Mouse (Mus musculus) brain, embryonic 18.5 days (tissue): ENCODE measurements at regions not wholly inside any gene's neighbourhood (a gene's known extent, or its start where the extent isn't known, plus 50 kb on each side); places are given as distances from the start of the nearest gene placed in this dataset.
A peak's percentile ranks its signal among the peaks of the same experiment; 100 is the strongest.
"Not testable (repeated sequence)": the region's sequence is repeated elsewhere in the genome, so short reads cannot be mapped to it uniquely, and the experiment has no call there.

Experiments
- DNase-seq: peaks from one replicate; pipeline ENCODE4 v3.0.0-alpha.2; 2012; ENCODE audit warnings: low read depth, low spot score

GRCm38 (mm10) chr3:18743474-18743873 is 795.3 kb downstream of the Cypt12 start:
- no peak for DNase-seq

GRCm38 (mm10) chr3:18744216-18744615 is 796.0 kb downstream of the Cypt12 start:
- DNase-seq, result no peak

- DNase-seq, result no peak
Observed at GRCm38 (mm10) chr3:18746206-18746605, 798.0 kb downstream of the Cypt12 start.

- DNase-seq, result no peak
Observed at GRCm38 (mm10) chr3:18746898-18747297, 798.7 kb downstream of the Cypt12 start.

- DNase-seq, result no peak
Observed at GRCm38 (mm10) chr3:18751660-18752259, 803.5 kb downstream of the Cypt12 start.

- peak; percentile 52 for DNase-seq
Observed at GRCm38 (mm10) chr3:18764301-18765078, 816.3 kb downstream of the Cypt12 start.

GRCm38 (mm10) chr3:18778481-18778880 is 830.3 kb downstream of the Cypt12 start:
- no peak for DNase-seq

- DNase-seq, result no peak
Observed at GRCm38 (mm10) chr3:18787531-18788176, 839.4 kb downstream of the Cypt12 start.

- no peak for DNase-seq
Observed at GRCm38 (mm10) chr3:18802794-18803193, 825.7 kb downstream of the 1700064H15Rik start.

- not testable (repeated sequence) for DNase-seq
Observed at GRCm38 (mm10) chr3:18828788-18829320, 799.6 kb downstream of the 1700064H15Rik start.

- no peak for DNase-seq
Observed at GRCm38 (mm10) chr3:18868117-18868739, 760.2 kb downstream of the 1700064H15Rik start.

GRCm38 (mm10) chr3:18868758-18869157 is 759.7 kb downstream of the 1700064H15Rik start:
- no peak for DNase-seq

- DNase-seq, result no peak
Observed at GRCm38 (mm10) chr3:18877060-18877459, 751.4 kb downstream of the 1700064H15Rik start.

- DNase-seq, result no peak
Observed at GRCm38 (mm10) chr3:18877572-18877971, 750.9 kb downstream of the 1700064H15Rik start.

GRCm38 (mm10) chr3:18881186-18881585 is 747.3 kb downstream of the 1700064H15Rik start:
- no peak for DNase-seq

- no peak for DNase-seq
Observed at GRCm38 (mm10) chr3:18892813-18893212, 735.7 kb downstream of the 1700064H15Rik start.

GRCm38 (mm10) chr3:18905769-18906168 is 722.7 kb downstream of the 1700064H15Rik start:
- peak; percentile 20 for DNase-seq

GRCm38 (mm10) chr3:18906210-18906609 is 722.3 kb downstream of the 1700064H15Rik start:
- peak; percentile 26 for DNase-seq

- no peak for DNase-seq
Observed at GRCm38 (mm10) chr3:18908737-18909136, 719.7 kb downstream of the 1700064H15Rik start.

- DNase-seq, result no peak
Observed at GRCm38 (mm10) chr3:18928401-18929104, 699.9 kb downstream of the 1700064H15Rik start.

GRCm38 (mm10) chr3:18929105-18929492 is 699.4 kb downstream of the 1700064H15Rik start:
- no peak for DNase-seq
